18 mouse cellular contexts compared by ENCODE assay signal in genomic region chr12:28848726-28849612, GRCm38 (mm10).
DNase-seq lines count a peak whose midpoint lies in the region; ATAC-seq lines count a peak whose summit lies in the region.
"Had no signal": no experiment of that assay in that cellular context is flagged by ENCODE, and none has a peak within 500 bp of the region (broad histone marks: within the 10 kb centered on the region; RNA-seq: fewer than 3 reads in every experiment).

No protein-coding gene starts in this region.

- ATAC-seq in kidney, embryonic 16.5 days (ENCODE audit: low FRiP score, low TSS enrichment): 0 out of 2 replicates have a peak, but pooled peaks have one; percentile 59
- ATAC-seq in forebrain, embryonic 16.5 days: peak; percentile 61
- peak; percentile 73 for ATAC-seq in neural tube, embryonic 14.5 days (ENCODE audit: low read depth)
- no peak for ATAC-seq in intestine, embryonic 16.5 days

- no peaks in the 10 kb centered on the region for H3K27me3 ChIP-seq in kidney, embryonic 16.5 days (ENCODE audit: insufficient read depth, low read length)
- H3K27me3 ChIP-seq in forebrain, embryonic 16.5 days (replicated peaks; ENCODE audit: control insufficient read depth, insufficient read depth, low read length): no peaks in the 10 kb centered on the region
- no peaks in the 10 kb centered on the region for H3K27me3 ChIP-seq in midbrain, embryonic 10.5 days (ENCODE audit: low read depth, poor library complexity, severe bottlenecking)
- no peaks in the 10 kb centered on the region for H3K27me3 ChIP-seq in neural tube, embryonic 14.5 days (ENCODE audit: control insufficient read depth, insufficient read depth, low read length)
- no peaks in the 10 kb centered on the region for H3K27me3 ChIP-seq in intestine, embryonic 16.5 days (replicated peaks; ENCODE audit: control insufficient read depth, insufficient read depth, low read length)
- H3K27me3 ChIP-seq: embryonic facial prominence, embryonic 15.5 days had no signal

- no peak overlapping the region for H3K4me2 ChIP-seq in kidney, embryonic 16.5 days (replicated peaks; ENCODE audit: low read depth, low read length)
- H3K4me2 ChIP-seq in forebrain, embryonic 16.5 days (ENCODE audit: low read length): no peak overlapping the region
- no peak overlapping the region for H3K4me2 ChIP-seq in neural tube, embryonic 14.5 days (ENCODE audit: low read depth, low read length)
- no peak overlapping the region for H3K4me2 ChIP-seq in intestine, embryonic 16.5 days (ENCODE audit: low read depth, low read length)
- H3K4me2 ChIP-seq: embryonic facial prominence, embryonic 15.5 days had no signal

- WGBS in kidney, embryonic 16.5 days: 64% methylated on average over 18 of the region's 18 CpGs
- 74% methylated on average over 18 of the region's 18 CpGs for WGBS in forebrain, embryonic 16.5 days
- WGBS in midbrain, embryonic 10.5 days: 83% methylated on average over 18 of the region's 18 CpGs
- WGBS in neural tube, embryonic 14.5 days: 33% methylated on average over 18 of the region's 18 CpGs
- 72% methylated on average over 18 of the region's 18 CpGs for WGBS in intestine, embryonic 16.5 days

- 0 out of 2 replicates have a peak, but pooled peaks cover 5% of the 10 kb centered on the region for H3K36me3 ChIP-seq in kidney, embryonic 16.5 days (ENCODE audit: insufficient read depth, low read length)
- no peaks in the 10 kb centered on the region for H3K36me3 ChIP-seq in forebrain, embryonic 16.5 days (ENCODE audit: control insufficient read depth, insufficient read depth)
- H3K36me3 ChIP-seq in midbrain, embryonic 10.5 days: 0 out of 2 replicates have a peak, but pooled peaks cover 6% of the 10 kb centered on the region
- no peaks in the 10 kb centered on the region for H3K36me3 ChIP-seq in neural tube, embryonic 14.5 days (ENCODE audit: control insufficient read depth, insufficient read depth, low read length)
- no peaks in the 10 kb centered on the region for H3K36me3 ChIP-seq in intestine, embryonic 16.5 days (ENCODE audit: control insufficient read depth, insufficient read depth, low read length)
- H3K36me3 ChIP-seq: embryonic facial prominence, embryonic 15.5 days had no signal

- no peaks in the 10 kb centered on the region for H3K9me3 ChIP-seq in kidney, embryonic 16.5 days (ENCODE audit: low read length)
- no peaks in the 10 kb centered on the region for H3K9me3 ChIP-seq in forebrain, embryonic 16.5 days (ENCODE audit: control insufficient read depth, low read length)
- H3K9me3 ChIP-seq in midbrain, embryonic 10.5 days (replicated peaks): no peaks in the 10 kb centered on the region
- no peaks in the 10 kb centered on the region for H3K9me3 ChIP-seq in neural tube, embryonic 14.5 days (ENCODE audit: control insufficient read depth, low read length)
- no peaks in the 10 kb centered on the region for H3K9me3 ChIP-seq in intestine, embryonic 16.5 days (ENCODE audit: control insufficient read depth, low read length)
- H3K9me3 ChIP-seq: embryonic facial prominence, embryonic 15.5 days; G1E had no signal

- no peak overlapping the region for H3K4me3 ChIP-seq in kidney, embryonic 16.5 days (ENCODE audit: low read length)
- no peak overlapping the region for H3K4me3 ChIP-seq in forebrain, embryonic 16.5 days (replicated peaks; ENCODE audit: low read length)
- no peak overlapping the region for H3K4me3 ChIP-seq in midbrain, embryonic 10.5 days
- H3K4me3 ChIP-seq in neural tube, embryonic 14.5 days (ENCODE audit: low read depth, low read length): no peak overlapping the region
- no peak overlapping the region for H3K4me3 ChIP-seq in intestine, embryonic 16.5 days (ENCODE audit: low read length)
- H3K4me3 ChIP-seq: embryonic facial prominence, embryonic 15.5 days; myocyte had no signal

- no peak overlapping the region for H3K27ac ChIP-seq in kidney, embryonic 16.5 days (ENCODE audit: low read length)
- H3K27ac ChIP-seq in forebrain, embryonic 16.5 days (ENCODE audit: low read length): peak overlapping the region; percentile 73
- H3K27ac ChIP-seq in midbrain, embryonic 10.5 days (replicated peaks): peak overlapping the region; percentile 72
- peak overlapping the region; percentile 82 for H3K27ac ChIP-seq in neural tube, embryonic 14.5 days (ENCODE audit: low read depth, low read length)
- no peak overlapping the region for H3K27ac ChIP-seq in intestine, embryonic 16.5 days (ENCODE audit: low read length)
- H3K27ac ChIP-seq: embryonic facial prominence, embryonic 15.5 days had no signal

- no peak for DNase-seq in kidney, adult 11 months
- DNase-seq in midbrain, embryonic 10.5 days (ENCODE audit: low spot score): no peak
- no peak for DNase-seq in right cerebral cortex, postnatal 25 days
- no peak for DNase-seq in adrenal gland, postnatal 10 days
- DNase-seq: adrenal gland, postnatal 25 days; cerebellum, postnatal 36 days; heart, postnatal 10 days; kidney, adult 18-20 months; kidney, postnatal 36 days; layer of hippocampus, postnatal 36 days; thymus, adult 18-20 months had no signal

- H3K9ac ChIP-seq in kidney, embryonic 16.5 days (replicated peaks; ENCODE audit: low read length): no peak overlapping the region
- H3K9ac ChIP-seq in forebrain, embryonic 16.5 days (replicated peaks; ENCODE audit: low read depth, low read length): no peak overlapping the region
- no peak overlapping the region for H3K9ac ChIP-seq in neural tube, embryonic 14.5 days (replicated peaks; ENCODE audit: low read depth, low read length)
- H3K9ac ChIP-seq in intestine, embryonic 16.5 days (ENCODE audit: low read depth, low read length): no peak overlapping the region
- H3K9ac ChIP-seq: embryonic facial prominence, embryonic 15.5 days had no signal

- no peaks in the 10 kb centered on the region for H3K4me1 ChIP-seq in kidney, embryonic 16.5 days (ENCODE audit: insufficient read depth, low read length)
- peaks cover 9% of the 10 kb centered on the region for H3K4me1 ChIP-seq in forebrain, embryonic 16.5 days (replicated peaks; ENCODE audit: control insufficient read depth, insufficient read depth, low read length)
- peaks cover 13% of the 10 kb centered on the region for H3K4me1 ChIP-seq in midbrain, embryonic 10.5 days
- peaks cover 8% of the 10 kb centered on the region for H3K4me1 ChIP-seq in neural tube, embryonic 14.5 days (ENCODE audit: control insufficient read depth, insufficient read depth, low read length)
- no peaks in the 10 kb centered on the region for H3K4me1 ChIP-seq in intestine, embryonic 16.5 days (ENCODE audit: control insufficient read depth, insufficient read depth, low read length)
- H3K4me1 ChIP-seq: embryonic facial prominence, embryonic 15.5 days had no signal

Comparison
In these comparisons a context has a peak if more than half of its experiments do, and no peak if none do; other contexts are left out.
1. H3K27ac ChIP-seq: peak in forebrain, embryonic 16.5 days (single experiment), midbrain, embryonic 10.5 days (single experiment) and neural tube, embryonic 14.5 days (single experiment); none in kidney, embryonic 16.5 days (single experiment) and intestine, embryonic 16.5 days (single experiment).